Mouse (Mus musculus): ENCODE data around the gene Vmn1r165.
"Not testable (repeated sequence)": the region's sequence is repeated elsewhere in the genome, so short reads cannot be mapped to it uniquely, and the experiment has no call there.

The Vmn1r165 gene

DNA sequence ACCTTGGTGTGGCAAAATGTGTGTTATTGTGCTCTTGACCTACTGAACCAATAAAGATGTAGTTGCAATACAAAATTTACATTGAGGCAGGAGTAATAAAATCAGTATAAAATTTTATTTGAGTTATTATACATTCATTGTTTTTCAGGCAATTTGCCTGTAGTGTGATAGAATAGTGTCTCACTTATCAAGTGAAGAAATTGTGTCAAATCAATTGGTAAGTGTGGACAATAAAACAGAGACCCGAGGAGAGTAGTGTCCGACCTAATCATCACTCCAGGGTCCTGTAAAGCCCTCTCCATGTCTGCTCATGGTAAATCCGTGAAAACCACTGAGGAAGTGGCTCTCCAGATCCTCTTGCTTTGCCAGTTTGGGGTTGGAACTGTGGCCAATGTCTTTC lies at the start of gene Vmn1r165:
Gene Vmn1r165 (plus strand): TSS at position 301 of the 400 bp plus-strand sequence.
- in situ Hi-C loops (cut with MboI, MseI), result not testable (repeated sequence)

DNA sequence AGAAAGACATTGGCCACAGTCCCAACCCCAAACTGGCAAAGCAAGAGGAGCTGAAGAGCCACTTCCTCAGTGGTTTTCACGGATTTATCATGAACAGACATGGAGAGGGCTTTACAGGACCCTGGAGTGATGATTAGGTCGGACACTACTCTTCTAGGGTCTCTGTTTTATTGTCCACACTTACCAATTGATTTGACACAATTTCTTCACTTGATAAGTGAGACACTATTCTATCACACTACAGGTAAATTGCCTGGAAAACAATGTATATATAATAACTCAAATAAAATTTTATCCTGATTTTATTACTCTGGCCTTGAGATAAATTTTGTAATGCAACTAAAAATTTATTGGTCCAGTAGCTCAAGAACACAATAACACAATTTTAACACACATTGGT lies 34.5 kb downstream of the Vmn1r165 start, which contains the start of gene Vmn1r166:
Gene Vmn1r166 (minus strand): TSS at position 101 of the 400 bp plus-strand sequence.
- in situ Hi-C loops (cut with MboI, MseI), result not testable (repeated sequence)
